Mouse (Mus musculus) adrenal gland (tissue): ENCODE data around the gene Npcd.

Experiments
- intact Hi-C: fragments of 180-260 bp; cut with DNase I; formaldehyde crosslinking; loops from one replicate; pipeline ENCODE4 v1.15.1; 2025

Npcd gene

GRCm38 (mm10) chr15:79805246-79805645 is 28.8 kb downstream of the Npcd start:
- intact Hi-C loops, result loop anchor here (5.0 kb wide), 1 partner anchor 48 kb away; no protein-coding TSS in a partner anchor

GRCm38 (mm10) chr15:79804352-79805071 is 29.5 kb downstream of the Npcd start, which contains the start of gene Nptxr:
Nptxr (minus strand) TSS chr15:79804766.
- intact Hi-C loops, result loop anchor here (5.0 kb wide), 1 partner anchor 47 kb away; no protein-coding TSS in a partner anchor

- intact Hi-C loops, result no loop called here
Observed at GRCm38 (mm10) chr15:79803533-79804351, 30.3 kb downstream of the Npcd start.

- intact Hi-C loops, result no loop called here
Observed at GRCm38 (mm10) chr15:79802304-79802703, 31.7 kb downstream of the Npcd start.

- intact Hi-C loops, result no loop called here
Observed at GRCm38 (mm10) chr15:79801646-79802045, 32.4 kb downstream of the Npcd start.

- intact Hi-C loops, result no loop called here
Observed at GRCm38 (mm10) chr15:79800701-79801100, 33.3 kb downstream of the Npcd start.

GRCm38 (mm10) chr15:79798591-79798990 is 35.4 kb downstream of the Npcd start:
- intact Hi-C loops, result no loop called here

- intact Hi-C loops, result no loop called here
Observed at GRCm38 (mm10) chr15:79797680-79798079, 36.4 kb downstream of the Npcd start.

- intact Hi-C loops, result no loop called here
Observed at GRCm38 (mm10) chr15:79797096-79797495, 36.9 kb downstream of the Npcd start.

GRCm38 (mm10) chr15:79796256-79796655 is 37.8 kb downstream of the Npcd start:
- intact Hi-C loops, result no loop called here

GRCm38 (mm10) chr15:79794173-79794572 is 39.9 kb downstream of the Npcd start:
- intact Hi-C loops, result no loop called here

- intact Hi-C loops, result no loop called here
Observed at GRCm38 (mm10) chr15:79793076-79793475, 41.0 kb downstream of the Npcd start.

- intact Hi-C loops, result no loop called here
Observed at GRCm38 (mm10) chr15:79792455-79792854, 41.6 kb downstream of the Npcd start.

GRCm38 (mm10) chr15:79791502-79791901 is 42.5 kb downstream of the Npcd start:
- intact Hi-C loops, result no loop called here

- intact Hi-C loops, result no loop called here
Observed at GRCm38 (mm10) chr15:79790905-79791304, 43.1 kb downstream of the Npcd start.

- intact Hi-C loops, result no loop called here
Observed at GRCm38 (mm10) chr15:79790111-79790510, 43.9 kb downstream of the Npcd start.

- intact Hi-C loops, result no loop called here
Observed at GRCm38 (mm10) chr15:79787815-79788214, 46.2 kb downstream of the Npcd start.

- intact Hi-C loops, result no loop called here
Observed at GRCm38 (mm10) chr15:79785056-79785455, 49.0 kb downstream of the Npcd start.

GRCm38 (mm10) chr15:79777749-79778148 is 56.3 kb downstream of the Npcd start, which contains the start of gene Dnal4:
Dnal4 (minus strand) TSS chr15:79777849.
- intact Hi-C loops, result no loop called here

- intact Hi-C loops, result no loop called here
Observed at GRCm38 (mm10) chr15:79775662-79776061, 58.4 kb downstream of the Npcd start.

GRCm38 (mm10) chr15:79774117-79775027 is 59.7 kb downstream of the Npcd start:
- intact Hi-C loops, result no loop called here
